ENCODE assay signal across 8 mouse cellular contexts in the genomic region with DNA sequence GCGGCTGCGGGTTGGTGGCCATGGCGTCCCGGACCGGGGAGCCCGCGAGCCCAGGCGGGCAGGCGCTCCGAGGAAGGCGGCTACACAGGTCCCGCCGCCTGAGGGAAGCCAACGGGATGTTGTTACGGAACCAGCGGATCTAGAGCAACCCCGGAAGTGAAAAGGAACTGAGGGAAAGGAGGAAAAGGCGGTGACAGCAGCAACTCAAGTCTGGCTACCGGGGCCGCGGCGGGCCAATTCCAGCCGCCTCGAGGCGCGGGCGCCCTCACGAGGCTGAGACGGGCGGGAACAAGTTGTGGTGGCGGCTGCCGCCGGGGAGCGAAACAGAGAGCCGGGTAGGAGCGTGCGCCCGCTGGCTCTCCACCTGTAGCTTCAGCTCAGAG. TPM values are rescaled to one million over a fixed set of nuclear protein-coding genes. Genes with fewer than 3 reads are reported as not detected.
DNase-seq lines count a peak whose midpoint lies in the region; ATAC-seq lines count a peak whose summit lies in the region.

Gene Bod1l, minus strand, starts transcription at position 169 of the 383 bp plus-strand sequence.

- H3K4me2 ChIP-seq in intestine, embryonic 14.5 days (ENCODE audit: low read length), result peak within 1 kb of the TSS; percentile 75

- no peaks in the 10 kb centered on the region for H3K9me3 ChIP-seq in intestine, embryonic 14.5 days (ENCODE audit: control insufficient read depth, low read length)

- H3K27ac ChIP-seq in intestine, embryonic 14.5 days (ENCODE audit: low read depth), result peak within 1 kb of the TSS; percentile 65

- H3K4me3 ChIP-seq in intestine, embryonic 14.5 days (ENCODE audit: low read depth, low read length), result peak within 1 kb of the TSS; percentile 95

- DNase-seq in adrenal gland, adult 18-20 months (ENCODE audit: low spot score in 2 of 2), result peak; percentile 97 to 98
- peak; percentile 96 for DNase-seq in embryo, embryonic 11 days
- DNase-seq in gastrocnemius, postnatal 25 days, result peak; percentile 96
- peak; percentile 95 for DNase-seq in intestine, embryonic 14.5 days (ENCODE audit: low spot score)
- peak; percentile 98 to 99 for DNase-seq in left cerebral cortex, postnatal 14 days (ENCODE audit: low spot score in 2 of 2)
- peak; percentile 93 for DNase-seq in mesoderm, embryonic 11.5 days (ENCODE audit: low read depth, low spot score)
- DNase-seq in right cerebral cortex, postnatal 36 days (ENCODE audit: low spot score in 2 of 2), result peak; percentile 97 to 99
- DNase-seq in yolk sac, embryonic 10.5 days (ENCODE audit: low spot score), result peak; percentile 93

- peaks cover 11% of the 10 kb centered on the region for H3K4me1 ChIP-seq in intestine, embryonic 14.5 days (replicated peaks; ENCODE audit: control insufficient read depth, insufficient read depth, low read length)

- WGBS in intestine, embryonic 14.5 days, result under 1% methylated on average over 38 of the region's 38 CpGs

- H3K27me3 ChIP-seq in intestine, embryonic 14.5 days (replicated peaks; ENCODE audit: control insufficient read depth, insufficient read depth, low read length), result no peaks in the 10 kb centered on the region

- intact Hi-C loops in left cerebral cortex, postnatal 14 days (cut with DNase I), result no loop called here

- H3K9ac ChIP-seq in intestine, embryonic 14.5 days (ENCODE audit: low read length), result peak within 1 kb of the TSS; percentile 92

- peaks cover 7% of the 10 kb centered on the region; the same call in 1 of the 2 replicates for H3K36me3 ChIP-seq in intestine, embryonic 14.5 days (ENCODE audit: control insufficient read depth, insufficient read depth, low read length)

- ATAC-seq in intestine, embryonic 14.5 days (replicated peaks; ENCODE audit: low FRiP score, low TSS enrichment, low read depth), result peak; percentile 92

RNA-seq across cellular contexts. Expression of gene Bod1l, which starts in this region (rescaled TPM):
- 10 to 100 TPM; 21.8 to 30.2 TPM for total RNA-seq in adrenal gland, adult 18-20 months (2021)
- 10 to 100 TPM; 13.0 to 14.0 TPM for total RNA-seq in gastrocnemius, postnatal 25 days (2021)
- polyA plus RNA-seq in intestine, embryonic 14.5 days (2014; fragmentation: Nextera tagmentation; extraction: Ambion mirVana), result 20.8 and 22.6 TPM in 2 replicates
- 10 to 100 TPM; 35.6 to 36.0 TPM for total RNA-seq in left cerebral cortex, postnatal 14 days (2021)

Comparison
In these comparisons a context has a peak if more than half of its experiments do, and no peak if none do; other contexts are left out.
1. Peak in every context shown above with its lines: DNase-seq, ATAC-seq, H3K4me3 ChIP-seq and H3K27ac ChIP-seq.